Mouse (Mus musculus): Measurements from ENCODE around the gene Cog5. TPM values are rescaled to one million over a fixed set of nuclear protein-coding genes. Genes with fewer than 3 reads are reported as not detected.
"Not testable (repeated sequence)": the region's sequence is repeated elsewhere in the genome, so short reads cannot be mapped to it uniquely, and the experiment has no call there.

Gene Cog5
- polyA plus RNA-seq (2016; fragmentation: Nextera tagmentation; extraction: Ambion mirVana): 29.0 and 31.1 TPM in 2 replicates

DNA sequence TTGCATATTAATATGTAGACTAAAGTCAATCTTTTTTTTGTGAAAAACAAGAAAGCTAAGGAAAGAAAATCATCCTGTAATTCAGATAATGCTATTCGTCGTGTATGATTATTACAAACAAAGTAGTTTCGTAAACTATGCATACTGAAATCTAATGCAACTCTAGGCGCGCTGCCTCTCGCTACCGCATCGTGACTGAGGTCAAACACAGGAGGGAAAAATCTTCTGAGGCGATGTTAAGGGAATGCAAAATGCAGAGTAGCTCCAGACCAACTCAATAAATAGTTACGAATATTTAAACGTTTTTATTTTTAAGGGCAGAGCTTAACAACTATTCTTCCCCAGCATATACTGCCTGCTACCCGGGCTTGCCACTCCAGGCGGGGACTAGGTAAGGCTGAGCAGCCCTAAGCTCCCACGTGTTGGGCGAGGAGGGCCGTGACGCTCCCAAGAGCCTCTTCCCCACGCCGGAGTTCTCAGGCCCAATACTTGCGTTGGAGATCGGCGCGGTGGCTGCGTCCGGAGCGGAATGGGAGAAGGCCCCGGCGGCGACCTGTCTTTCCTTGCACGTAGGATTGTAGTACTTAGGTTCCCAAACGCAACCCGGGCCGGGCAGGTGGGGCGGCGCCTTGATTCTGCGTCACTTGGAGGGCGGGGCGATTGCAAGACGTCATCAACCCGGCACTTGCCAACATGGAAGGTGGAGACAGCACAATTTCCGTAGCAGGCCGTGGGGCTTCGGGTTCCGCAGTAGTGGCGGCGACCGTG, at the start of gene Cog5, which contains the start of gene Dus4l:
Gene Cog5, plus strand, starts transcription at position 673 of the 768 bp plus-strand sequence.
Gene Dus4l, minus strand, starts transcription at position 630 of the 768 bp plus-strand sequence.
- Histone ChIP-seq H3K27me3 (replicated peaks; ENCODE audit: low read depth, poor library complexity, severe bottlenecking) (no peaks in the 10 kb centered on the region), H3K36me3 (replicated peaks) (peaks cover 17% of the 10 kb centered on the region), H3K9me3 (no peaks in the 10 kb centered on the region), H3K4me1 (peaks cover 12% of the 10 kb centered on the region), H3K27ac (replicated peaks) (peak within 1 kb of the TSS; percentile 91), H3K4me3 (peak within 1 kb of the TSS; percentile 92)
- DNase-seq (ENCODE audit: low spot score): peak; percentile 97
- under 1% methylated on average over 47 of the region's 47 CpGs for WGBS

DNA sequence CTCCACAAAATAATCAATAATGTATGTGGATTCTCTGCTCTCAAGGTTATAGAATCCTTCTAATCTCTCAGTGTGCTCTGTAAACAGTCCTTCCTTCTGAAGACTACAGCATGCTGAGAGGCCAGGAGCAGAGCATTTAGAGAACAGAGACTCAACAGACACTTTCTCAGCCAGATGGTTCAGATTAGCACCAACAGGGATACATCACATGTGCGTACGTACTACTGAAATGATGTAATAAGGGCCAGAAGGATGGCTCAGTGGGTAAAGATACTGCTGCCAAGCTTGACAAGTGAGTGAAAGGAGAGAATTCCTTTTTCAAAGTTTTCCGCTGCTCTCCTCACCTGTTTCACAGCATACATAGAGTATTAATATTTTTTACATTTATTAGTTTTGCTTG, 49.8 kb upstream of the Cog5 start:
- DNase-seq (ENCODE audit: low spot score): peak; percentile 16
- H3K4me1 ChIP-seq: 0 out of 2 replicates have a peak, but pooled peaks cover 3% of the 10 kb centered on the region
- WGBS: 53% methylated on average over 3 of the region's 3 CpGs
- H3K9me3 ChIP-seq: no peaks in the 10 kb centered on the region
- H3K27ac ChIP-seq (replicated peaks): no peak overlapping the region
- no peaks in the 10 kb centered on the region for H3K36me3 ChIP-seq (replicated peaks)
- H3K27me3 ChIP-seq (replicated peaks; ENCODE audit: low read depth, poor library complexity, severe bottlenecking): no peaks in the 10 kb centered on the region
- H3K4me3 ChIP-seq: no peak overlapping the region

GRCm38 (mm10) chr12:31608138-31608537, 46.5 kb upstream of the Cog5 start:
- no peaks in the 10 kb centered on the region for H3K27me3 ChIP-seq (replicated peaks; ENCODE audit: low read depth, poor library complexity, severe bottlenecking)
- H3K9me3 ChIP-seq: no peaks in the 10 kb centered on the region
- DNase-seq (ENCODE audit: low spot score): no peak
- H3K27ac ChIP-seq (replicated peaks): no peak overlapping the region
- no peak overlapping the region for H3K4me3 ChIP-seq
- WGBS: 20% methylated on average over 3 of the region's 3 CpGs
- no peaks in the 10 kb centered on the region for H3K36me3 ChIP-seq (replicated peaks)
- 0 out of 2 replicates have a peak, but pooled peaks cover 3% of the 10 kb centered on the region for H3K4me1 ChIP-seq

DNA sequence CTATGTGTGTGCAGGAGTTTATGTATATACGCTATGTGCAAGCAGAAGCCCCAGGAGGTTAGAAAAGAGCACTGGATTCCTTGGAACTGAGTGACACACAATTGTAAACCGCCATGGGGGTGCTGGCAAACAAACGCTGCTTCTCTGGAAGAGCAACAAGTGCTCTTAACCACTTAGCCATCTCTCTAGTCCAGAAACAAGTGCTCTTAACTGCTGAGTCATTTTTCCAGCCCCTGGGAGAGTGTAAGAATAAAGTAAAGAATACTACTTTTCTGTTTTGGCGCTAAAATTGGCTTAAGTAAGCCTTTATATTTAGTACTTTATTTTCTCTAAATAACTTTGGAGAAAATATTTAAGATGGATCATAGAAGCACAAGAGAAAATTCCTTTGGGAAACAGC, 41.3 kb upstream of the Cog5 start:
- H3K9me3 ChIP-seq: 0 out of 2 replicates have a peak, but pooled peaks cover 3% of the 10 kb centered on the region
- no peaks in the 10 kb centered on the region for H3K27me3 ChIP-seq (replicated peaks; ENCODE audit: low read depth, poor library complexity, severe bottlenecking)
- DNase-seq (ENCODE audit: low spot score): no peak
- no peak overlapping the region for H3K4me3 ChIP-seq
- H3K4me1 ChIP-seq: no peaks in the 10 kb centered on the region
- peaks cover 8% of the 10 kb centered on the region for H3K36me3 ChIP-seq (replicated peaks)
- WGBS: 63% methylated on average over 4 of the region's 4 CpGs
- no peak overlapping the region for H3K27ac ChIP-seq (replicated peaks)

DNA sequence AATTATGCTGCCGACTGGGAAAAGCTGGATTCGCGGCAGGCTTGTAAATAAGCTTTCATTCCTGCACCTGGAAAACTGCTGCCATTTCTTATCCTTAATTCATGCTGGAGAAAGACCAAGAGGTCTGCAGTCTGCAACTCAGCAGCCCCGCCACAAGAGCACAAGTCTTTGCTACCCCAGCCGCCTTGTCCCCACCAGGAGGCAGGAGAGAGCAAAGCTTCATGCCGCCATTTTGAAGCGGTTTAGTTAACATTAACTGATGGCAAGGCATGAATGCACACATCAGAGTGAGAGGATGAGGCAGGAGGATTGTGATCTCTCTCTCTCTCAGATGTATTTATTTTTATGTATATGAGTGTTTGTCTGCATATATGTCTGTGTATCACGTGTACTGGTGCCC, 34.6 kb upstream of the Cog5 start:
- H3K36me3 ChIP-seq (replicated peaks): peaks cover 16% of the 10 kb centered on the region
- no peaks in the 10 kb centered on the region for H3K27me3 ChIP-seq (replicated peaks; ENCODE audit: low read depth, poor library complexity, severe bottlenecking)
- WGBS: 84% methylated on average over 8 of the region's 8 CpGs
- H3K4me3 ChIP-seq: no peak overlapping the region
- DNase-seq (ENCODE audit: low spot score): no peak
- H3K27ac ChIP-seq (replicated peaks): no peak overlapping the region
- H3K9me3 ChIP-seq: 0 out of 2 replicates have a peak, but pooled peaks cover 3% of the 10 kb centered on the region
- no peaks in the 10 kb centered on the region for H3K4me1 ChIP-seq

DNA sequence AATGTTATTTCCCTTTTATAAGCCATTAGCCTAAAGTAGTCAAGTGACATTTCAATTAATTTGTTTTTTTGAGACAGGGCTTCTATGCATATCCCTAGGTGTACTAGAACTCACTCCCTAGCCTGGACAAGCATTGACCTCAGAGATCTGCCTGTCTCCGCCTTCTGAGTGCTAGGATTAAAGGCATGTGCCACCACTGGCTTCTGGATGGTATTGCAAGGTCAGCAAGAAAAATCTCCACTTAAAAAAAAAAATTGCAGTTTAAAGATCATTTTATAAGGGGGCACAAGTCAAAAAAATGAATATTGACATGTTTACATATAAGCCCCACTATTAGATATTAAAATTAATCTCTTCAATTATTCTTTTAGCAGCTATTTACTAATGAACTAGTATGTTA, 29.7 kb upstream of the Cog5 start:
- Histone ChIP-seq H3K27ac (replicated peaks) (no peak overlapping the region), H3K36me3 (replicated peaks) (peaks cover 23% of the 10 kb centered on the region), H3K4me1 (no peaks in the 10 kb centered on the region), H3K4me3 (no peak overlapping the region), H3K9me3 (no peaks in the 10 kb centered on the region), H3K27me3 (replicated peaks; ENCODE audit: low read depth, poor library complexity, severe bottlenecking) (no peaks in the 10 kb centered on the region)
- WGBS: 90% methylated on average over 1 of the region's 1 CpGs
- DNase-seq (ENCODE audit: low spot score): no peak

GRCm38 (mm10) chr12:31628396-31628795, 26.3 kb upstream of the Cog5 start:
- DNase-seq (ENCODE audit: low spot score); H3K4me1 ChIP-seq; H3K27me3 ChIP-seq (replicated peaks; ENCODE audit: low read depth, poor library complexity, severe bottlenecking); H3K4me3 ChIP-seq; H3K9me3 ChIP-seq; H3K27ac ChIP-seq (replicated peaks): not testable (repeated sequence)
- H3K36me3 ChIP-seq (replicated peaks): peaks cover 23% of the 10 kb centered on the region
- WGBS: 92% methylated on average over 9 of the region's 9 CpGs

DNA sequence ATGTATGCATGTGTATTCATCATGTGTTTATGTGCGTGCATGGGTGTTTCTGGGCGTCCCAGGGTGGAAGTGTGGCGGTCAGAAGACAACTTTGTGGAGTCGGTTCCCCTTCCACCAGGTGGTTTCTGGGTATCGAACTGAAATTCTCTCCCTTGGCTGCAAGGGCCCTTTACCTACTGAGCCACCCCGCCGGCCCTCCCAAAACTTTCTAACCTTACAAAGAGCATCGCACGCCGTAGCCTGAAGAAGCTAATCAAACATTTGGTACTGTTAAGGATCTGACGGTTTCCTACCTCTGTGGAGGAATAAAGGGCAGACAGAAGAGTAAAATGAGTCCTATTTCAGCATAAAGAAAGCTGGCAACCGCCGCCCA, 20.7 kb upstream of the Cog5 start:
- 10% methylated on average over 13 of the region's 13 CpGs for WGBS
- H3K9me3 ChIP-seq: no peaks in the 10 kb centered on the region
- H3K4me1 ChIP-seq: peaks cover 17% of the 10 kb centered on the region
- H3K36me3 ChIP-seq (replicated peaks): no peaks in the 10 kb centered on the region
- no peaks in the 10 kb centered on the region for H3K27me3 ChIP-seq (replicated peaks; ENCODE audit: low read depth, poor library complexity, severe bottlenecking)
- H3K4me3 ChIP-seq: peak overlapping the region; percentile 68
- DNase-seq (ENCODE audit: low spot score): peak; percentile 59
- H3K27ac ChIP-seq (replicated peaks): peak overlapping the region; percentile 95

DNA sequence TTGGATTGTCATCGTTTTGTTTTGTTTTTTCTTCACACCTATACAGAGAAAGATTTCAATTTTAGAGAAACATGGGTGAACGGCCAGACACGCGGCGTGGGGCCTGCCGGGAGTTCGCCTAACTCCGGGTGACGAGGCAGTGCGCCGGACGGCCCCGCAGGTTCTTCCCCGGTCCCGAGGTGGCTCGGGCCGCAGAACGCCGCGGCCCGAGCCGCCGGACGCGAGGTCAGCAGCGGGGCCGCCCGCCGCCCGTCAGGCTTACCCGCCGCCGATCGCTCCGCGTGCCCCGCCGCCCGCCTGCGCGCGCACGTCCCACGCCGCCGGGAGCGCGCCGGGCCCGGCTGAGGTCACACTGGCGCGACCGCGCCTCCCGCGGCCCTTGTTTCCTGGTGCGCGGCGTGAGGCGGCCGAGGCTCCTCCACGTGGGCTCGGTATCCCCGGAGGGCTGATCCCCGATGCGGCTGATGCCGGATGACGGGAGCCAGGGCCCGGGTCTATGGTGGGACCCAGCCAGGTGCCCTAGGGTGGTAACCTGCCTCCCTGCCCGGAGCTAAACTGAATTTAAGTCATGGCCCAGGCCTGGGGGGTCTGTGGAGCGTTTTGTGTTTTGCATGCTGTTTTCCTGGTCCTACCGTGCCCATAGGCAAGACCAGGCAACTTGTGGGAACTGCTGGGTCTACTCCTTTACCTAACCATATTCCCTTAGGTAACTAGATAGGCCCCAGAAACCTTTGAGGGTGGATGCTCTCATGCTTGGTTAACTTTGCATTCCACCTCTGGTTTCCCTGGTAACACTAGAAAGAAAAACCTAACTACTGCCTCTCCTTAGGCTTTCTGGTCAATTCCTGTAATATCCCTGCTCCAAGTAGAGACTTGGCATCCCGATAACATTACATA, 20.1 kb upstream of the Cog5 start, which contains the start of gene Bcap29:
Gene Bcap29, minus strand, starts transcription at position 316 of the 897 bp plus-strand sequence.
- no peaks in the 10 kb centered on the region for H3K36me3 ChIP-seq (replicated peaks)
- no peaks in the 10 kb centered on the region for H3K9me3 ChIP-seq
- DNase-seq (ENCODE audit: low spot score): peak; percentile 84
- H3K4me1 ChIP-seq: peaks cover 17% of the 10 kb centered on the region
- 2% methylated on average over 73 of the region's 73 CpGs for WGBS
- H3K4me3 ChIP-seq: peak within 1 kb of the TSS; percentile 68
- peak within 1 kb of the TSS; percentile 95 for H3K27ac ChIP-seq (replicated peaks)
- H3K27me3 ChIP-seq (replicated peaks; ENCODE audit: low read depth, poor library complexity, severe bottlenecking): no peaks in the 10 kb centered on the region

DNA sequence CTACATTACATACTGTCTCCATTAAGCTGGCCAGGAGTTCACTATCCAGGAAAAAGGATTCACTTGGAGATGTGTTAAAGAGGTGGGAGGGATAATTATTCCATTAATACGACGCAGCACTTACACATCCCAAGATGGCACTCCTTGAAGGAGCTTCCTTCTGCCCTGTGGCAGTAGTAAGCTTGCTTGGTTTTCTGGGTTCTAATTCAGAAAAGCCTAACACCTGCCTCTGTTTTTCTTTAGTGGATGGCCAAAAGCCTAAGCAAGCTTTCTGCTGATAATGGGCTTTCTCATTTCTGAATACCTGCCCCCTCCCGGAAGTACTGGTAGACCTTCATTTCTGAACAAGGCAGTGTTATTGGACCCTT, 19.4 kb upstream of the Cog5 start:
- no peak for DNase-seq (ENCODE audit: low spot score)
- Histone ChIP-seq H3K27me3 (replicated peaks; ENCODE audit: low read depth, poor library complexity, severe bottlenecking) (no peaks in the 10 kb centered on the region), H3K9me3 (no peaks in the 10 kb centered on the region), H3K4me1 (peaks cover 17% of the 10 kb centered on the region), H3K27ac (replicated peaks) (peak overlapping the region; percentile 95), H3K36me3 (replicated peaks) (peaks cover 4% of the 10 kb centered on the region), H3K4me3 (peak overlapping the region; percentile 68; the same call in 1 of the 2 replicates)
- WGBS: 86% methylated on average over 3 of the region's 3 CpGs

DNA sequence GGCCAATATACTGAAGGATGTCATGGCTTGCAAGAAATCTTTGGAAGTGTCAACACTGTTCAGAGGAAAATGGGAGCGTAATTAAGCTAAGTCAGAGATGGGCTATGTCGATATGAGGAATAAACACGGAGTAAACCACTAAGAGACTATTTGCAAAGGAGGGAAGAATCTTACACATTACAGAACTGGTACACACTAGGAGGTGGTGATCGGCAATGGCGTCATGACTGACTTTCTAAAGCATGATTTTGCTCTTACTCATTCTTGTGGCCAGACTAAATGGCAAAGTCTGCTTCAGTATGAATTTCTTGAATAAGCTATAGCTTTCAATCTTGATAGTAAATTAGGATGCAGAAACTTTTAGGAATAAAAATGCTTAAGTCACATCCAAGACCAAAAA, 1.1 kb upstream of the Cog5 start:
- 75% methylated on average over 5 of the region's 5 CpGs for WGBS
- peak overlapping the region; percentile 92 for H3K4me3 ChIP-seq
- peaks cover 17% of the 10 kb centered on the region for H3K36me3 ChIP-seq (replicated peaks)
- no peaks in the 10 kb centered on the region for H3K9me3 ChIP-seq
- H3K27ac ChIP-seq (replicated peaks): no peak overlapping the region
- DNase-seq (ENCODE audit: low spot score): no peak
- H3K27me3 ChIP-seq (replicated peaks; ENCODE audit: low read depth, poor library complexity, severe bottlenecking): no peaks in the 10 kb centered on the region
- H3K4me1 ChIP-seq: peaks cover 12% of the 10 kb centered on the region

- peak overlapping the region; percentile 92 for H3K4me3 ChIP-seq
- DNase-seq (ENCODE audit: low spot score): no peak
- H3K9me3 ChIP-seq: no peaks in the 10 kb centered on the region
- H3K27me3 ChIP-seq (replicated peaks; ENCODE audit: low read depth, poor library complexity, severe bottlenecking): no peaks in the 10 kb centered on the region
- under 1% methylated on average over 29 of the region's 29 CpGs for WGBS
- H3K4me1 ChIP-seq: peaks cover 12% of the 10 kb centered on the region
- peaks cover 12% of the 10 kb centered on the region; the same call in 1 of the 2 replicates for H3K36me3 ChIP-seq (replicated peaks)
- peak overlapping the region; percentile 91 for H3K27ac ChIP-seq (replicated peaks)
Observed at GRCm38 (mm10) chr12:31654965-31655477, 352 bp downstream of the Cog5 start.
